Mouse (Mus musculus): ENCODE measurements around the gene Ccl12.

Ccl12 gene

GRCm38 (mm10) chr11:82139492-82140094 lies 37.9 kb downstream of the Ccl12 start:
- DNase-seq (ENCODE audit: low spot score) = peak; percentile 3

All from yolk sac, embryonic 10.5 days (tissue).